Mouse (Mus musculus) retina, postnatal 1 day (tissue): ENCODE data around the gene Hspbap1.

Source experiments
- DNase-seq: peaks from one replicate; pipeline ENCODE4 v3.0.0-alpha.2; 2012

Gene Hspbap1

GRCm38 (mm10) chr16:35769878-35770657, at the start of gene Hspbap1:
Gene Hspbap1 (plus strand): TSS chr16:35770375.
- peak; percentile 90 for DNase-seq

- DNase-seq: no peak
Observed at GRCm38 (mm10) chr16:35724561-35724960, 45.6 kb upstream of the Hspbap1 start.

- DNase-seq: no peak
Observed at GRCm38 (mm10) chr16:35726601-35727000, 43.6 kb upstream of the Hspbap1 start.

- DNase-seq: peak; percentile 54
Observed at GRCm38 (mm10) chr16:35729151-35729738, 40.9 kb upstream of the Hspbap1 start.

- no peak for DNase-seq
Observed at GRCm38 (mm10) chr16:35732096-35732495, 38.1 kb upstream of the Hspbap1 start.

- DNase-seq: peak; percentile 75
Observed at GRCm38 (mm10) chr16:35734038-35734437, 36.1 kb upstream of the Hspbap1 start.

- DNase-seq: peak; percentile 36
Observed at GRCm38 (mm10) chr16:35738096-35738767, 31.9 kb upstream of the Hspbap1 start.

GRCm38 (mm10) chr16:35739548-35739947, 30.6 kb upstream of the Hspbap1 start:
- no peak for DNase-seq

GRCm38 (mm10) chr16:35740357-35740756, 29.8 kb upstream of the Hspbap1 start:
- DNase-seq: no peak

- DNase-seq: no peak
Observed at GRCm38 (mm10) chr16:35740943-35741342, 29.2 kb upstream of the Hspbap1 start.

- DNase-seq: no peak
Observed at GRCm38 (mm10) chr16:35741621-35742020, 28.6 kb upstream of the Hspbap1 start.

- DNase-seq: no peak
Observed at GRCm38 (mm10) chr16:35742251-35742937, 27.8 kb upstream of the Hspbap1 start.

GRCm38 (mm10) chr16:35747417-35748236, 22.5 kb upstream of the Hspbap1 start:
- no peak for DNase-seq

GRCm38 (mm10) chr16:35748237-35748603, 22.0 kb upstream of the Hspbap1 start:
- DNase-seq: no peak

- DNase-seq: no peak
Observed at GRCm38 (mm10) chr16:35749385-35749784, 20.8 kb upstream of the Hspbap1 start.

- DNase-seq: no peak
Observed at GRCm38 (mm10) chr16:35751841-35752240, 18.3 kb upstream of the Hspbap1 start.

GRCm38 (mm10) chr16:35753926-35754325, 16.2 kb upstream of the Hspbap1 start:
- no peak for DNase-seq

GRCm38 (mm10) chr16:35755502-35756334, 14.5 kb upstream of the Hspbap1 start:
- DNase-seq: no peak

GRCm38 (mm10) chr16:35756697-35757096, 13.5 kb upstream of the Hspbap1 start:
- DNase-seq: peak; percentile 38

GRCm38 (mm10) chr16:35759401-35759800, 10.8 kb upstream of the Hspbap1 start:
- DNase-seq: no peak

- DNase-seq: no peak
Observed at GRCm38 (mm10) chr16:35763590-35764296, 6.4 kb upstream of the Hspbap1 start.
